Mouse (Mus musculus) cerebellum, postnatal 4 days (tissue): Measurements from ENCODE around the gene Obp2b.
"Not testable (repeated sequence)": the region's sequence is repeated elsewhere in the genome, so short reads cannot be mapped to it uniquely, and the experiment has no call there.

Experiments
- DNase-seq, 2 experiments: peaks; one replicate each; pipeline ENCODE4 v3.0.0; 2022; ENCODE audit warnings: low spot score in 2 of 2, mixed read lengths in 1 of 2

The Obp2b gene

DNA sequence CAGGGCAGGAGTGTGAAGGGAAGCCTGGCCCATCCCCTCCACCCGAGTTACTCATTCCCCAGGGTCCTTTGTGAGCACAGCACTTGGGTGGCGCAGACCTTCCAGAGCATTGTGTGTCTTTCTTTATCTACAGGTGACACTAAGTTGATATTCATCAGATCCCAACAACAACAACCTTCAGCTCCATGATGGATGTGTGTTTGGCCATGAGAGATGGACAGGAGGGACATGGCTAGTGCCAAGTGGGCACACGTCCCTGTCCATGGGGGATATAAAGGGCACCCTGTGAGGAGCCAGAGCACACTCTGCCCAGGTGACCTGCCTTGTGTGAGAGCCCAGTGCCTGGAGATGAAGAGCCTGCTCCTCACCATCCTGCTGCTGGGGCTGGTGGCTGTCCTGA lies at the start of gene Obp2b:
Gene Obp2b, plus strand, starts transcription at position 301 of the 400 bp plus-strand sequence.
- not testable (repeated sequence) for DNase-seq

DNA sequence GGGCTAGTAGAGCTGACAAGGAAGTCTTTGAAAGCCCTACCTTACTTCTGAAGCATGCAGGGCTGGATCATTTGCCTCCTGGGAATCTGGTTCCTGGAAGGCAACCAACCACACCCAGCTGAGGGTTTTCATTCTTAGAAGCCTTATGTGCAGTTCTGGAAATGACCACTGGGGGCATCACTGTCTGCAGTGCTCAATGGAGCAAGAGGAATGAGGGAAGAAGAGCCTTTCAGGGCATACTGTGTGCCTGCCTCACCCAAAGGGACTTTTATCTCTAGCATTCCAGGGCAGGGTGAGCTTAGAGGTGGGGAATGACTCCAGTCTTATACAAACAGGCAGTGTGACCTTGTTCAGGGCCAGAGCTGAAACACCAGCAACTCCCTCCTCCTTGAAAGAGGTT lies 42.2 kb upstream of the Obp2b start:
- peak in 1 of 2 experiments; percentile 69 for DNase-seq

DNA sequence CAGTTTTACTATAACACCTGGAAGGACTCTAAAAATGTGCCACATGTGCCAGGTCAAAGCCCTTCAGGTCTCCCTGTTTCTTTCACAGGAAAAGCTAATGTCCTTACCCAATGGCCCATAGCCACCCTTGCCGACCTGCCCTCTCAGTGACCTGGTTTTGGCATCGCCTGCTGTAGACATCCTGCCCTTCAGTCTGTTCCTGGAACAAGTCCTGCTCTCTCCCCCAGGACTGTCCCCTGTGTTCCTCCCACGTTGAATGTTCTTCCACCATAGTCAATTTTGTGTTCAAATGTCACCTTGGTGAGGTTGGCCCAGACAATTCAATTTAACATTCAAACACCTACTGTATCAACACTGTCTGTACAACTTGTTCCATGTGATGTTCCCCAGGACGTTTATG lies 39.9 kb upstream of the Obp2b start:
- DNase-seq = no peak

DNA sequence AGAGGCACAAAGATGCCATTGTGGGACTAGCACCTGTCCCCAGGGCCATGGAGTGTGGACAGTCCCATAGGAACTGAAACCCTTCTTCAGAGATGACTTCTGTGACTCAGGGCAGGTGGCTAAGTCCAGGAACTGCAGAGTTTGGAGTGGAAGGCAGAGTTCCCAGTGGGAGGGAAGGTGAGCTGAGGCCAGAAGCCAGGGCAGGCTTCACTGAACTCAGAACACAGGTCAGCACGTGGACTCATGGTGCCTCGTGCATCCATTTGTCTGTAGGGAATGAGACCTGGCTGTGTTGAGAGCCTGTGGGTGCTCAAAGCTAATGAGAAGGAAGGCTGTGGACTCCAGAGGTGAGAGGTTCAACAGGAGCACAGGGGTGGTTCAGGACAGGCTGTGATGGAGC lies 38.1 kb upstream of the Obp2b start:
- no peak for DNase-seq

DNA sequence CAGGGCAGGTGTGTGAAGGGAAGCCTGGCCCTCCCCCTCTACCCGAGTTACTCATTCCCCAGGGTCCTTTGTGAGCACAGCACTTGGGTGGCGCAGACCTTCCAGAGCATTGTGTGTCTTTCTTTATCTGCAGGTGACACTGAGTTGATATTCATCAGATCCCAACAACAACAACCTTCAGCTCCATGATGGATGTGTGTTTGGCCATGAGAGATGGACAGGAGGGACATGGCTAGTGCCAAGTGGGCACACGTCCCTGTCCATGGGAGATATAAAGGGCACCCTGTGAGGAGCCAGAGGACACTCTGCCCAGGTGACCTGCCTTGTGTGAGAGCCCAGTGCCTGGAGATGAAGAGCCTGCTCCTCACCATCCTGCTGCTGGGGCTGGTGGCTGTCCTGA lies 37.1 kb upstream of the Obp2b start, which contains the start of gene Obp2a:
Gene Obp2a, plus strand, starts transcription at position 301 of the 400 bp plus-strand sequence.
- not testable (repeated sequence) for DNase-seq

DNA sequence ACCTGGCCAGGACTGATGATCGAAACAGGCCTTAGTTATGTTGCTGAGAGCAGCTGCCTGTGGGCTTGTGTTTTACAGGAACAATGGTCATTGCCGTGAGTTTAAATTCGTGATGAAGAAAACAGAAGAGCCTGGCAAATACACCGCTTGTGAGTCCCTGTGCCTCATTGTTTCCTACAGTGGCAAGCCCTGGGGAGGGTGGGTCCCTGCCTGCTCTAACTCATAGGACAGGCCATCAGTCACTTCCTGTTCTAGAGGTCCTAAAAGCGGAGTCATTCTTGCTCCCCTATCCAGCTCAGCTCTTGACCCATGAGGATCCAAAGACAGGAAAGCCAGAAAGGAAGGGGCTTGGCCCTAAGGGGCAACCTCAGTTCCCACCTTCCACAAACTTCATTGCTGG lies 35.8 kb upstream of the Obp2b start:
- peak in 1 of 2 experiments; percentile 3 for DNase-seq

DNA sequence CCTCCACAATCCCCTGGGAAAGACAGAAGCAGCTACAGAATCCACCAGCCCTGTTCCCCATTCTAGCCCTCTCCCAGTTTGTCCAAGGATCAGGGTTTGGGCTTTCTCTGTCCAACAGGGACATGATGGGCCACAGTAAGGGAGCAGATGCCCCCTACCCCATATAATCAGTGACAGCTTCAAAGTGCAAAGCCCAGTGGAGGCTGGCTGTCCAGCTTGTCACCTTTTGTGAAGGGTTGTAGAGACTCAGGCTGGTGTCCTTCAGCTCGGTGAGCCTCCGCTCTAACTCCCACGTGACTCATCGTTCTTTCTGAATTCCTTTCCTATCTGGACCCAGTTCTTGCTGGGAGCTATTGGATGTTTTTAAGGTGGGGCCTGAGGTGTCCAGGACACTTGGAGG lies 33.1 kb upstream of the Obp2b start:
- no peak for DNase-seq

DNA sequence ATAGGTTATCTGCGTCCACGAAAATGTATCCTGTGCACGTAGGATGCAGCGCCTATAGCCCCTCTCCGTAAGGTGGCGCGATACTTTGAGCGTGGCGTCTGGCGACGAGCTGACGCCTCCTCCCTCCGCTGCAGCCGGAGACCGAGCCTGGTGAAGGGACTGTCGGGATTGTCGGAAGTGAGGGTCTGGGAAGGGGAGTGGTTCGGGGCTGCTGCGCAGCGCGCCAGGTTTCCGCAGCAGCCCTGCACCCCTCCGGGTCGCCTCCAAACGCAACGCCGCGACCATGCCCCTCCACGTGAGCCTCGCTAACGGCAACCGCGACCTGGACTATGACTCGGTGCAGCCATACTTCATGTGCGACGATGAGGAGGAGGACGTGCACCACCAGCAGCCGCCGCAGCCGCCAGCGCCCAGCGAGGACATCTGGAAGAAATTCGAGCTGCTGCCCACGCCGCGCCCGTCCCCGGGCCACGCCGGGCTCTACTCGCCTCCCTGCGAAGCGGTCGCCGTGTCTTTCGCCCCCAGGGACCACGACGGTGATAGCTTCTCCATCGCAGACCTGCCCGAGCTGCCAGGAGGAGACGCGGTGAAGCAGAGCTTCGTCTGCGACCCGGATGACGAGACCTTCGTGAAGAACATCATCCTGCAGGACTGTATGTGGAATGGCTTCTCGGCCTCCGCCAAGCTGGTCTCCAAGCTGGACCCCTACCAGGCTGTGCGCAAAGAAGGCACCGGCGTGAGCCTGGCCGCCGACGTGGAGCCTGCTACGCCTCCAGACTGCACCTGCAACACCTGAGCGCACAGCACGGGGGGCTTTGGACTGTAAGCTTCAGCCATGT lies 29.9 kb upstream of the Obp2b start, which contains the start of gene Bmyc:
Gene Bmyc, plus strand, starts transcription at position 97 of the 839 bp plus-strand sequence.
- peak; percentile 66 to 82 for DNase-seq

DNA sequence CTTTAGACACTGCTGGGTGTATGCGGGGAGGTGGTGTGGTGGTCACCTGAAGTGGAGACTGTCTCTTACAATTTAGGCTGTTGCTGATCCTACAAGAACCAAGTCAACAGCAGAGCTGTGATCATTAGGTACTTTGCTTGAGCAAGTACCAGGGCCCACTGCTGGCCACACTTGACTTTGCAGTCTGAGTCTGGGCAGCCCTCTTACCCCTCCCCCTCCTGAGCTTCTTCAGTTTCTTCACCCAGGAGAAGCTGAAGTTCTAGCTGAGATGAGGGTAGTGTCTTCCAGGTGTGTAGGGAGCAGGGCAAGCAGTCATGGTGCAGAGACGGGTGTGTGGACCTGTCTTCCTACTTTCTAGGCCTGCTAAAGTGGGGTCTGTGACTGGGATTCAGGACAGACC lies 28.7 kb upstream of the Obp2b start:
- peak in 1 of 2 experiments; percentile 46 for DNase-seq

DNA sequence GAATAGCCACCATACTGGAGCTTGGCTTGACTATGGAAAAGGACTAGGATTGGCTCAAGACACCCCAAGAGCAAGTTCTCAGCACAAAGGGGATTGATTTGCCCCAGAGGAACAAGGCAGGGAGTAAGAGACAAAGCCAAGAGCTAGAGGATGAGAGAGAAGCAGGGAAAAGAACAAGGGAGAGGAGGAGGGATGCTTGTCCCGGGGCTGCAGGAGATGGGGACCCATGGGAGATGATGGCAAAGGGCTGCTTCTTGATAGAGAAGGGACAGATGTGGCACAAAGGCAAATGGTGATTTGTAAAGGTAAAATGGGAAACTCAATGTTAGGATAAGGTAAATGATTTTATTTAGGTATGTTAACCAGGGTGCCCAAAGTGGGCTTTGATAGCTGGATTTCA lies 27.8 kb upstream of the Obp2b start:
- DNase-seq = not testable (repeated sequence)

DNA sequence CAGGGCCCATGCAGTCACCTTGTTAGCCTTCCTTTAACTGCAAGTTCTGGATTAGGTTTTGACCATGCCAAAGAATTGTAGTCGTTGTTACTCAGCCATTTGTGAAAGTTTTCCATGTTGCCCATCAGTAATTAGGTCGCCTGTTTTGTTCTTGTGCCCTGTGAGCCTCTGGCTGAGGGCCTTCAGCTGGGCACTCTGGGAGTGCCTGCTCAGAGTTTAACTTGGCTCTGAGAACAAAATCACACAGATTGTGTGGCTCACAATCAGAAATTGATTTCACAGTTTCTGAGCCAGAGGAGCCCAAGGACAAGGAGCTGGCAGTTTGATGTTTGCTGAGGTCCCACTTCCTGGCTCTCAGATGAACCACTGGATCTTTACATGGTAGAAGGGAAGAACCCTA lies 27.0 kb upstream of the Obp2b start:
- not testable (repeated sequence) for DNase-seq

DNA sequence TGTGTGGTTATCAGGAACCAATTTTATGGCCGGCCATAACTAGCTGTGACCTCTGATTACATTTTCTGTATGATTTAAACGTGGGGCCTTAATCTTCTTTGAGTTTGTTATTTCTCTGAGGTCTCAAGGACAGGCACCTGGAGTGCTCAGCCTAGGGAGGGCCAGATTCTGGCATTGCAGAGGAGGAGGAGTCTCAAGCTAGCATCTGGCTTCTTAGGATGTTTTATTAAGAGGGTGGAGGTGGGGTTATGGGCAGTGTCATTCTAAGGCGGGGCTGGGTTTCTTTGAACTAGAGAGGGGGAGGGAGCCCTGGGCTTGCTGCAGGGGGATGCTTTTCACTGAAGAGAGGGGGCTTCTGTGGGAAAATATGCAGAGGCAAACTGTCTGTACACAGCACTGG lies 25.2 kb upstream of the Obp2b start:
- DNase-seq = not testable (repeated sequence)

DNA sequence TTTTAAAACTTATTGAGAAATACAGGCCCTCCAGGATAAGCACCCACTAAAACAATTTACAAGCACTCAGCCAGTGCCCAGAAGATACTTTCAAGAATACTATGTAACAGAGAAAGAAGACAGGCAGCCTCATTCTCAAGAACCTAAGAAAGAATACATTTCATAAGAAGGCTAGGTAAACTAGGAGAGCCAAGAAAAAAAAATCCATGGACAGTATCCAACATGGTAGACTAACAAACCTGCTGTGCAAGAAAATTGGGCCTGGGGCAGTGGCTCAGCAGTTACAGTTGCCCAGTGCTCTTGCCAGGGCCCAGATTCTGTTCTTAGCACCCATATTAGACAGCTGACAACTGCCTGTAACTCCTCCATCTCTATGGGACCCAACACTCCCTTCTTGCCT lies 19.6 kb upstream of the Obp2b start:
- DNase-seq = no peak

DNA sequence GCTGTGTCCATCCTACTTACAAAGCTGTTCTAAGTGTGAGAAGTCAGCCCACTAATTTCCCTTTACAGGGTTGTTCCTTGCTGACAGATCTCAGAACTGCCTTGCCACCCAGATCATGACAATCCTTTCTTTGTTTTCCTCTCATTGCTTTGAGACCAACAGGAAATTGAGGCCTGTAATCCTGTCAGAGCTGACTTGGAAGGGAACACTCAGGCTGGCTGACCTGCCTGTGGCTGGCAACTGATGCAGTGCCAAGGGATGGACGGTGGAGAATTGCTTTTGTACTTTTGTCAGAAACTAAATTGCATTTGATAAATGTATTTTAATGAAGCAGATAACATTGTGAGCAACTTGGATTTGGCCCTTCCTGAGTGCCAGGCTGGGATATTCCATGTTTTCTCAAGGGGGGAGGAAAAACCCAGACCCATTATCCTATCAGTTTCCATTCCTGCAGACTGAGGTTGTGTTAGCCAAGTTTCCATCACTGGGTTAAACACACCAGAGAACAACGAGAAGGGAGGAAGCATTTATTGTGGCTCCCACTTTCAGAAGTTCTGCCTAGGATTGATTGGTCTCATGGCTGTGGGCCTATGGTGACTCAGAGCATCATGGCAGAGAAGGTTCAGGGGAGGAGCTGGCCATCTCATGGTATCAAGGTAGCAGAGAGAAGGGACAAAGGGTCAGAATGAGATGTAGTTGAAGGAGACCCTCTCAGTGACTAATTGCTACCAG lies 3.4 kb upstream of the Obp2b start:
- DNase-seq = no peak

DNA sequence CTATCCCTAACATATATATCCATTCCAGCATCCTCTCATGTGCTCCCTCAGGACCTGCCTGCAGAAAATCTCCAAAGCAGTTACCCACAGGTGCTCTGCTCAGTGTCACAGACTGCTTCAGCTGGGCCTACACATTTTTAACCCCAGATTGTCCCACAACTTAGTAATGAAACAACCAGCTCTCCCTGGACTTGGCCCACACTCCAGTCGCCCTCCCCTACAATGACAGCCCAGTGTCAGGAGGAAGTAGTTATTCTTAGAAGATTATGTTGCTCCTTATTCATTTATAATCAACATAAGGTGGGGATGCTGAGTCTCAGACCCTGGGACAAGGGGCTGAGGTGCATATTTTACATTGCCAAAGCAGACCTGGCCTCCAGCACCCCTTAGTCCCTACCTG lies 4.9 kb downstream of the Obp2b start:
- no peak for DNase-seq

DNA sequence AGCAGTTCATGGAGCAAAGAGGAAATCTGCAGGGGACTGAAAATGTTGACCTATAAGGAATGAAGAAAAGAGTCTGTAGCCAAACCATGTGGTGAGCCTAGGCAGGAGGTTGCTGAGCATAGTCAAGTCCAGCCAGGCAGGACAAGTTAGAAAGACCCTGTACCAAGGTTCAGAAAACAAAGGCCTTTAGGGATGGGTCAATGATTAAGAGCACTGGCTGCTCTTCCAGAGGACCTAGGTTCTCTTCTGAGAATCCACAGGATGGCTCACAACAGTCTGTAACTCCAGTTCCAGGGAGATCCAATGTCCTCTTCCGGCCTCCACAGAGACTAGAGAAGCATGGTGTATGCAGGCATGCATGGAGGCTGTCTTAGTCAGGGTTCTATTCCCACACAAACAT lies 17.4 kb downstream of the Obp2b start:
- DNase-seq = no peak

DNA sequence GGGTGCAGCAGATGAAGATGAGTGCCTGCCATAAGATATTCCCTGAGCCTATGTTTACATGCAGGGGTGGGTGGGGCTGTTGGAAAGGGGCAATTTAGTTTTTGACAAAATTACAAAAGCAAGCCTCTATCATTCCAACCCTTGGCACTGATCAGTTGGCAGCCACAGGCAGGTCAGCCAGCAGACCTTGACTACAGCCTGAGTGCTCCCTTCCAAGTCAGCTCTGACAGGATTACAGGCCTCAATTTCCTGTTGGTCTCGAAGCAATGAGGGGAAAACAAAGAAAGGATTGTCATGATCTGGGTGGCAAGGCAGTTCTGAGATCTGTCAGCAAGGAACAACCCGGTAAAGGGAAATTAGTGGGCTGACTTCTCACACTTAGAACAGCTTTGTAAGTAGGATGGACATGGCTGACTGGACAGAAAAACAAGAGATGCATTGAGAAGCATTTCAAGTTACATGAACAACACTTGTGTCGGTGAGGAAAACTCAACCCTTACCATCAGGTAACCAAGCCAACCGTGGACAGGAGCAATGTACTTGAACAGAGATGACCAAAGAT lies 21.3 kb downstream of the Obp2b start:
- DNase-seq = no peak

DNA sequence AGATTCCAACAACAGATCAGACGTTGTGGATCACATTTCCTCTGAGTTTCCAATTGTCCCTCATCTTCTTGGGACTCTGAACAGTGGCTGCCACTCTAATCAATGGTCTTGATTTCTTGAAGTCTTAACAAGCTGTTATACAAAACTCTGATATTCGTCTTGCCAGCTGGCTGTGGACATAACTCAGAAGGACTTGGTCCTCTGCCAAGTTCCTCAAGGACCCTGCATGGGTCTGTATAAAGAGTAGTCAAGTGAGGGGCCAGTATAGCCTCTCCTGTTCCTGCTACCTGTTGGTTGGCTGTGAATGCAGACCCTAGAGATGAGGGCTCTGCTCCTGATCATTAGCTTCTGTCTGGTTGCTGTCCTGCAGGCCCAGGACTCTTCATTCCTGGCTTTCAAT lies 28.5 kb downstream of the Obp2b start, which contains the start of gene Lcn3:
Gene Lcn3, plus strand, starts transcription at position 301 of the 400 bp plus-strand sequence.
- no peak for DNase-seq

DNA sequence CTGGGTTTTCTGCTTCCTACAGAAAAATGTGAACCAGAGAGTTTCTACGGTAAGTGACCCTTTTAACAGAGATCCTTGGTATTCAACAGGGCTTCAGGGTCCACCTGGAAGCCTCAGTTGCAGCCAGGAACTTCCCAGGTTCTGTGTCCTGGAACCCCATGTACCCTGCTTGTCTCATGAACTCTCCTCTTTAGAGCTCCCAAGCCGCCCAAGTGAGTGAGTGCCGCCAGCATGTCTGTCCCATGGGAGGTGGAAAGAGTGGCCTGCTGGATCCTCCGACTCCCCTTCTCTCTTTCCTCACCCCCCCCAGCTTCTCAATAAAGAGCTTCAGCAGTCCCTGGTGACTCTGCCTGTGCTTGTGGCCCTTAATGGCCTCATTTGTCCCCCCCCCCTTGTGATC lies 31.0 kb downstream of the Obp2b start:
- no peak for DNase-seq

DNA sequence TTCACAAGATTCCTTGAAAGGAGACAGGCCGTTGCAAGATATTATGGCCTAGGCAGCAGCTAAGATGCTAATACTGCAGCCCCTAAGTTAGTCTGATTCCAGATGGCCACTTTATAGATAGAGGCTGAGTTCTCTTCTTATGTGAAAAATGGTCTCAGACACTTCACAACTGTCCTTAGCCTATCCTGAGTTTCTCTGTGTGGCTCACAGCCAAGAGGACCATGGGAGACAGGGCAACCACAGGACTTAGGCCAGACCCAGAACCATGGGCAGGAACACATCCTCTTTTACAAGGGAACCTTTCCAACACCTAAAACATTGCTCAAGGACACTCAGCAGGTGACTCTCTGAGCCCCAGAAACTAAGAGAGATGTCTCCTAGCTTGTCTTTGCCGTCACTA lies 36.7 kb downstream of the Obp2b start:
- no peak for DNase-seq

DNA sequence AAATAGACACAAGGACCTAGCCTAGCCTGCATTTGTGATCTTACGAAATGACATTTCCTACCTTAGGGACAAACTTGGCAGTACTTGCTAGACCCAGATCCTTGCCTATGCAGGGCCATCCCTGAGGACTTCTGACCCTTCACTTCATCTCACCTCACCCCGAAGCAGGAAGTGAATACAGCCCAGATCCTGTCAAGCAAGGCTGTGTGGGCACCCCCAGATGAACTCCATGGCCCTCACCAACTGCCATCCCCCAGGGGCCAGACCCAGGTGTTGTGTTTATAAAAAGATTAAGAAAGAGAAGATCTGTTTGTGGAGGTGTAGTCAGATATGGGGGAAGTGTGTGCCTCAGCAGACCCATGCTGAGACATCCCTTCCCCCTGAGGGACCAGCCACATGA lies 37.8 kb downstream of the Obp2b start:
- DNase-seq = no peak

DNA sequence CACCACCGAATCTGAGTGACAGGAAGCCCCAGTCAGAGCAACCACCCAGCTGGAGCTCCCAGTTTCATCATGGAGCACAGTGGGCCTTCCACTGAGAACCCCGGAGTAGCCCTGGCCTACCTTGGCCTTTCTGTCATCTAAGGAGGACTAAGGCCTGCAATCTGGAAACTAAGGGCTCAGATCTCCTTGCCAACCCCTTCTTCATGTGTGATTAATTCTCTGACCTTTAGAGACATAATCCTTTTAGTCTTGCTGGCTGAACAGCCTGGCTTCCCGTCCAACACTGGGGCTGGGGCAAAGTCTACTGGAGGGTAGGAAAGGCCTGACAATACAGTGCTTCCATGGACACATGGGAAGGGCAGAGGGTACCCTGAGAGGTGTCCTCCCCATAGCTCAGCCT lies 39.2 kb downstream of the Obp2b start:
- no peak for DNase-seq
